Mouse (Mus musculus) left cerebral cortex, adult 2 months (tissue): ENCODE results near the gene Ptprn2. TPM values are rescaled to one million over a fixed set of nuclear protein-coding genes. Genes with fewer than 3 reads are reported as not detected.
"Not testable (repeated sequence)": the region's sequence is repeated elsewhere in the genome, so short reads cannot be mapped to it uniquely, and the experiment has no call there.

Source experiments
- DNase-seq, 2 experiments: peaks; one replicate each; pipeline ENCODE4 v3.0.0; 2021 to 2022; ENCODE audit warnings: low spot score in 2 of 2, mixed read lengths in 1 of 2; ENCODE audit errors: extremely low spot score in 1 of 2
- H3K27ac ChIP-seq: fragments of 200-600 bp; 2 replicates; pipeline ENCODE4 v1.8.1; 2022
- H3K4me3 ChIP-seq: fragments of 200-600 bp; 2 replicates; pipeline ENCODE4 v1.8.1; 2022
- CTCF ChIP-seq: fragments of 200-600 bp; IDR thresholded peaks from 2 replicates; pipeline ENCODE4 v1.8.1; 2022; ENCODE audit warnings: antibody characterized with exemption, mild to moderate bottlenecking, moderate library complexity
- intact Hi-C: fragments of 180-260 bp; cut with DNase I; formaldehyde crosslinking; loops from one replicate; pipeline ENCODE4 v1.15.1; 2025
- total RNA-seq, 2 experiments: library from RNA; stranded (reverse); gene quantifications; 2 replicates each; pipeline ENCODE4 v1.2.3; 2021

The Ptprn2 gene
- total RNA-seq, 2 experiments from 2014 or later: 339 to 346 TPM

DNA sequence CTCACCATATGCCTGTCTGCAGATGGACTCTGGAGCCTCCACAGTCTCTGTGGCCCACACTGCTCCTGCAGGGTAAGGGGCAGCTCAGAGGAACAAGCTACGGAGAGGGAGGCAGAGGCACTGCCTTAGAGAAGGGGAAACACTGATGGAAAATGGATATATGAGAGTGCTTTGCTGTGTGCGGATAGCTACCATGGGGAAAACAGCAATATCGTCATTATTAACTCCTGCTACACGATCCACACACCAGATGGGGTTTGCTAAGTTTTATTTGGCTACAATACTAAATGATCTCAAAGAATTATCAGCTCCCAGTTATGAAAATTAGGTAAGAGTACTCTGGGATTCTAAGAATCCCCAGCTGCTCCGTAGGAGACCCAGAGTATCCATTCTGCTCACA lies 89.2 kb downstream of the Ptprn2 start:
- Histone ChIP-seq H3K27ac (peak overlapping the region; percentile 50), H3K4me3 (no peak overlapping the region)
- DNase-seq: no peak
- TF ChIP-seq CTCF: no peak
- intact Hi-C loops: no loop called here

GRCm38 (mm10) chr12:116577917-116578316 lies 92.4 kb downstream of the Ptprn2 start:
- DNase-seq, intact Hi-C loops, H3K4me3 ChIP-seq: not testable (repeated sequence)
- H3K27ac ChIP-seq: peak overlapping the region; percentile 74

DNA sequence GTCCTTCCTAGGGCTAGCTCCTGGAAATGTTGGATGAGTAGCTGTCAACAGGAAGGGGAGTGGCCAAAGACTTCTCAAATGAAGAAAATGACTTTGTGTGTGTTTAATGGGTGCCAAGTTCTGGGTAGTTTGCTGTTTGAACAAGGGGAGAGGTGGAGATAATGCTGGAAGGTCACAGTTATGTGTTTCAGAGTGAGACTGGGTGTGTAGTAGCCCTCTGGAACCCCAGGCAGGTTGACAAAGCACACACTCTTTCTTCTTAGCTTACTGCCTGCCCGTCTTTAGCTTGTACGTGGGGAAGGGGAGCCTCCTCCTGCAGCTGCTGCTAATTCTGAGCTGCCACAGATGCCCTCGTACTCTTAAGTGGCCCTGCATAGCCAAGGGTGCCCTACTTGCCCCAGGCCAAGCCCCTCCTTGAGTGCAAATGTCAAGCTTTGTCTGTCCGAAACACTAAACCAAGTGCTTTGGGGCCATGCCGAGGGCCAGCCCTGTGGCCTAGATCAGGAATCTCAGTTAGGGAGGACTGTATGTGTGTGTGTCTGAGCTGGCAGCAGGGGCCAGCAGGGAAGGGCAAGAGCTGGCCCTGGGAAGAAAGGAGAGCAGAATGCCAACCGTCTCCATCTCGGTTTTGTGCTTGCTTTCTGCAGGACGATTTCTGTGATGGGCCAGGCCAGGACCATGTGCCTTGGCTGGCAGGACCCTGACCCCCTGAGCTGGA lies 95.5 kb downstream of the Ptprn2 start:
- no peak overlapping the region for H3K4me3 ChIP-seq
- H3K27ac ChIP-seq: peak overlapping the region; percentile 78
- intact Hi-C loops: loop anchor here (5.0 kb wide), 1 partner anchor 94 kb away; the partner anchor contains the start of gene Ptprn2
- no peak for TF ChIP-seq CTCF
- DNase-seq: no peak

GRCm38 (mm10) chr12:116581864-116582263 lies 96.3 kb downstream of the Ptprn2 start:
- peak; percentile 31 to 36 for DNase-seq
- Histone ChIP-seq H3K4me3 (no peak overlapping the region), H3K27ac (peak overlapping the region; percentile 78)
- TF ChIP-seq CTCF: no peak
- intact Hi-C loops: loop anchor here (5.0 kb wide), 1 partner anchor 95 kb away; the partner anchor contains the start of gene Ptprn2

DNA sequence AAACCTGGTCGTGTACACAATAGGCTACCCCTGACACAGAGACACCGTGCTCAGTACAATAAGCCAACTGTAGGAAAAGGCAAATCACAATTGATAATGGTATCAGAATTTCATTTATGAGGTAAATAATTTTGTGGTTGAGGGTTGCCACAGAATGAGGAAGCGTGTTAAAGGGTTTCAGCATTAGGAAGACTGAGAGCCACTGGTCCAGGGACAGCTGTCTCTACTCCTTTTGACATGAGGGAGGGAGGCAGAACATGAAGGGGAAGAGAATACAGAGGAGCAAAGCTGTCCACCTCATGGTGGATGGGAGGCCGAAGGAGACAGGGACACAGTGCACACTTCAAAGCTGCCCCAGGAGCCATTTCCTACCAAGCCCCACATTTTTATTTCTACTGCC lies 97.3 kb downstream of the Ptprn2 start:
- no peak for TF ChIP-seq CTCF
- intact Hi-C loops: loop anchor here (5.0 kb wide), 1 partner anchor 96 kb away; the partner anchor contains the start of gene Ptprn2
- Histone ChIP-seq H3K27ac (peak overlapping the region; percentile 78; the same call in 1 of the 2 replicates), H3K4me3 (no peak overlapping the region)
- no peak for DNase-seq

GRCm38 (mm10) chr12:116585001-116585400 lies 99.5 kb downstream of the Ptprn2 start:
- DNase-seq: peak; percentile 56 to 58
- intact Hi-C loops: no loop called here
- no peak overlapping the region for H3K4me3 ChIP-seq
- H3K27ac ChIP-seq: peak overlapping the region; percentile 72
- no peak for TF ChIP-seq CTCF

GRCm38 (mm10) chr12:116586167-116586566 lies 100.6 kb downstream of the Ptprn2 start:
- intact Hi-C loops: no loop called here
- DNase-seq: no peak
- H3K27ac ChIP-seq: no peak overlapping the region
- no peak overlapping the region for H3K4me3 ChIP-seq
- no peak for TF ChIP-seq CTCF

DNA sequence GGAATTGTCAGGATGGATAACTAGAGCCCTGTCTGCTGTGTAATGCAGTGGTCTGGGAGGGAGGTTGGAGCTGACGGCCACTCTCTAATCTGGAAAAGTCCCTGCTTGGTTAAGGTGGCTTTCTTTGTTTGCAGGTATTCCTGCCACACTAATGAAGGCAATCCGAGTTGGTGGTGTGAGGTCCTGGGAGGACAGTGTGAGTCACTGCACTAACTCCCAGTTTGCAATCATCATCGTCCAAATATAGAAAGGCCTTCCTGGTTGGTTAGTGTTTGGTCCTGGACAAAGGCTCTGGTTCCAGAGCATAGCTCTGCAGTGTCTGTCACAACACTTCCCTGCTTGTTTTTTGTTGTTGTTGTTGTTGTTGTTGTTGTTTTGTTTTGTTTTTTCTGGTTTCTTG lies 102.0 kb downstream of the Ptprn2 start:
- no peak for TF ChIP-seq CTCF
- peak overlapping the region; percentile 19; the same call in 1 of the 2 replicates for H3K27ac ChIP-seq
- no peak overlapping the region for H3K4me3 ChIP-seq
- intact Hi-C loops: no loop called here
- DNase-seq: no peak

GRCm38 (mm10) chr12:116590076-116590475 lies 104.6 kb downstream of the Ptprn2 start:
- Histone ChIP-seq H3K4me3 (no peak overlapping the region), H3K27ac (no peak overlapping the region)
- no peak for DNase-seq
- intact Hi-C loops: no loop called here
- TF ChIP-seq CTCF: no peak

DNA sequence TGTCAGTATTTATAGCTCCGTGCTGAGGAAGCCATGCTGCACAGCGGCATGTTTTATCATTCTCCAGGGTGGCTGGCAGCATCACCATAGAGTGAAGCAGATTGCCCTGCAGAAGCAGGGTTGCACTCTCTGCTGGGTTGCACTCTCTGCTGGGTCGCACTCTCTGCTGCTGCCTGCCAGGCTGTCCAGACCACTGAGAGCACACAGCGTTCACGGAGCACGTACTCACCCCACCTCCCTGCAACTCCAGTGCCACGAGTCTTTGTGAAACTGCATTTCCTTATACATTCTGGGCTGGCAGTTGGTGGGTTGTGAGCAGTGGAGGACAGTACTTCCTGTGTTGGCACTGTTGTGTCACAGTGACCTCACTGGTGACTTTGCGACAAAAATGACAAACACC lies 108.9 kb downstream of the Ptprn2 start:
- Histone ChIP-seq H3K27ac (peak overlapping the region; percentile 78), H3K4me3 (no peak overlapping the region)
- intact Hi-C loops: no loop called here
- no peak for TF ChIP-seq CTCF
- DNase-seq: no peak

- no peak for DNase-seq
- TF ChIP-seq CTCF: no peak; the same call in 1 of the 2 replicates
These were observed 109.5 kb downstream of the Ptprn2 start for GRCm38 (mm10) chr12:116594866-116595610.

GRCm38 (mm10) chr12:116595727-116596126 lies 110.2 kb downstream of the Ptprn2 start:
- DNase-seq: no peak
- intact Hi-C loops: loop anchor here (5.0 kb wide), 1 partner anchor 108 kb away; the partner anchor contains the start of gene Ptprn2
- no peak for TF ChIP-seq CTCF
- H3K4me3 ChIP-seq: no peak overlapping the region
- H3K27ac ChIP-seq: peak overlapping the region; percentile 78; the same call in 1 of the 2 replicates

More at GRCm38 (mm10) chr12:116594866-116595610, 109.5 kb downstream of the Ptprn2 start:
- intact Hi-C loops: loop anchor here (5.0 kb wide), 1 partner anchor 108 kb away; the partner anchor contains the start of gene Ptprn2
- H3K4me3 ChIP-seq: no peak overlapping the region
- H3K27ac ChIP-seq: peak overlapping the region; percentile 78
